Mouse (Mus musculus) lung, postnatal 25 days (tissue): ENCODE results near the gene Hao1.

Experiments used
- DNase-seq: peaks from one replicate; pipeline ENCODE4 v3.0.0; 2022; ENCODE audit warnings: low spot score

The Hao1 gene

GRCm38 (mm10) chr2:134462321-134462720 lies 91.8 kb downstream of the Hao1 start:
- DNase-seq: no peak

DNA sequence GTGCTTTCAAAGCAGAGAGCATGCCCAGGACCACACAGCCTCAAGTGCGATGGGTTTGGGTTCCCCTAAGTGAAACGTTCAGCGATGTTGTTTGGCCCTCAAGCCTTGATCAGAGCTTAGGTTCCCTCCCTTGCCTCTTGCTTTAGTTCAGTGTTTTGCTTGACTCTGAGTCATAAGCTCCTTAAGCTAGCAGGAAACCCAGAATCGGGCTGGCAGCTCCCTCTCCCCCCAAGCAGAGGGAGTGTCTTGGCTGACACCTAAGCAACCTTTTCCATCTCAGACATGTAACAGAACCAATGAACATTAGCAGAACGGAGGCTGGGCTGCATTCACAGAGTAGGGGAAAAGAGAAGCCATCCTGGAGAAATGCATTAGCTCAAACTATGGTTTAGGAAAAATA lies 93.3 kb downstream of the Hao1 start:
- peak; percentile 8 for DNase-seq

DNA sequence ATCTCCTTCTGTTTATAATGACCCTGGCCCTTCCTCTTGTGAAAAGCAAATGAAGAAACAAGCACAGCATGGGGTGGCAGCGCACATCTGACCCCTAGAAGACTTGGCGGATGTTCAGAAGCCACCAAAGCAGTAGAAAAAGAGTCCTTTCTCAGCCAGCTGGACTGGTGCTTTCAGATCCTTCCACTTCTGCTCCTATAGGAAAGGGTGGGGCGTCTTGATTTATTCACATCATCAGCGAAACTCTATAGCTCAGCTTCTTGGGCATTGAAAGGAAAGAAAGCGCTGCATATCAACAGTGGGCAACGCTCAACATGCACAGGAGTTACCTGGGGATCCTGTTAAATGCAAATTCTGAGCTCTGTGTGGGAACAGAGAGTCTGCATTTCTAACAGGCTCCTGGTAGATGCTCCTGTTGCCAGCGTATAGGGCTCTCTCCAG lies 98.1 kb downstream of the Hao1 start:
- DNase-seq: no peak

DNA sequence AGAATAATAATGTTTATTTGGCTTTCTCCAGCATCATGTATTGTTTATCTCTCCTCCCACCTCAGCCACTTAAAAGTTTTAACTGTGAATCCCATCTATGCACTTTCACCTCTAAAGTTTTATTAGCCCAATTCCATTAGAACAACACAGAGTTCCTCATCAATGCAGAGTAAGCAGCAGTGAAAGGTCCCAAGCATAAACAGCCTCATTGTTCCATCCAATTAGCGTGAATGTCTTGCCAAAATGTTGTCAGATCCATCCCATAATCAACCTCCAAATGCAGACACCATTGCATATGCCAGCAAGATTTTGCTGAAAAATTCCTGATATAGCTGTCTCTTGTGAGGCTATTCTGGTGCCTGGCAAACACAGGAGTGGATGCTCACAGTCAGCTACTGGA lies 101.4 kb downstream of the Hao1 start:
- DNase-seq: no peak

- no peak for DNase-seq
These were observed 103.2 kb downstream of the Hao1 start for GRCm38 (mm10) chr2:134450976-134451375.
